Mouse (Mus musculus) liver, embryonic 14.5 days (tissue): ENCODE results near the gene Ftsj3. TPM values are rescaled to one million over a fixed set of nuclear protein-coding genes. Genes with fewer than 3 reads are reported as not detected.

Source experiments
- ATAC-seq: fragments of 200-750 bp; cut with Nextera tagmentation; 2 replicates; pipeline ENCODE4 v1.8.0; 2017; ENCODE audit warnings: moderate number of reproducible peaks, mild to moderate bottlenecking, moderate library complexity; ENCODE audit not compliant: insufficient read depth
- DNase-seq, 3 experiments: peaks; one replicate each; pipeline ENCODE4 v3.0.0-alpha.2; 2012 to 2013; ENCODE audit warnings: low read depth in 3 of 3, low spot score in 3 of 3
- H3K27ac ChIP-seq: fragments of 300-500 bp; sonication (generic); 2 replicates; pipeline ENCODE4 v1.5.1; 2014; ENCODE audit warnings: moderate library complexity, mild to moderate bottlenecking, control low read depth, inconsistent platforms
- H3K27me3 ChIP-seq: fragments of 300-500 bp; sonication (generic); 2 replicates; pipeline ENCODE4 v1.6.1; 2014; ENCODE audit warnings: mild to moderate bottlenecking, low read length, moderate library complexity; ENCODE audit not compliant: control insufficient read depth, insufficient read depth
- H3K36me3 ChIP-seq: fragments of 300-500 bp; sonication (generic); replicated peaks from 2 replicates; pipeline ENCODE4 v1.6.1; 2014; ENCODE audit warnings: low read depth; ENCODE audit not compliant: control insufficient read depth, insufficient read depth
- H3K4me1 ChIP-seq, 2 experiments: fragments of 200-500 bp in 1 of 2; fragments of 300-500 bp in 1 of 2; sonication (generic) in 1 of 2; replicated peaks; 2 replicates each; pipeline ENCODE4 v1.6.1; 2012 to 2014; ENCODE audit warnings: antibody characterized with exemption in 1 of 2, inconsistent platforms in 1 of 2, low read length in 1 of 2; ENCODE audit not compliant: control insufficient read depth in 2 of 2, insufficient read depth in 2 of 2
- H3K4me2 ChIP-seq: fragments of 300-500 bp; sonication (generic); 2 replicates; pipeline ENCODE4 v1.6.1; 2014; ENCODE audit warnings: low read depth, mild to moderate bottlenecking, control low read depth, moderate library complexity
- H3K4me3 ChIP-seq, 2 experiments: fragments of 200-500 bp in 1 of 2; fragments of 300-500 bp in 1 of 2; sonication (generic) in 1 of 2; 2 replicates each; pipeline ENCODE4 v1.5.1; 2012 to 2014; ENCODE audit warnings: low read depth in 2 of 2, low read length in 2 of 2, mild to moderate bottlenecking in 2 of 2, control low read depth in 1 of 2, inconsistent platforms in 1 of 2, moderate library complexity in 1 of 2; ENCODE audit not compliant: insufficient read depth in 1 of 2
- H3K9ac ChIP-seq: fragments of 300-500 bp; sonication (generic); replicated peaks from 2 replicates; pipeline ENCODE4 v1.6.1; 2014; ENCODE audit warnings: mild to moderate bottlenecking, control low read depth, moderate library complexity
- H3K9me3 ChIP-seq: fragments of 300-500 bp; sonication (generic); 2 replicates; pipeline ENCODE4 v1.6.1; 2016; ENCODE audit warnings: low read length, mixed read lengths; ENCODE audit not compliant: control insufficient read depth
- CTCF ChIP-seq: IDR thresholded peaks from 2 replicates; pipeline ENCODE4 v1.5.1; 2016; ENCODE audit warnings: antibody characterized with exemption, low read depth, control low read depth
- EP300 ChIP-seq: IDR thresholded peaks from 2 replicates; pipeline ENCODE4 v1.6.1; 2016; ENCODE audit warnings: antibody characterized with exemption, low read depth
- WGBS: fragments of 180-500 bp; shearing (Covaris S2); extraction: QIAGEN DNeasy Blood & Tissue Kit; methylation state at CpG from one replicate; pipeline ENCODE4 v1.1.7; 2014; ENCODE audit not compliant: insufficient replicate concordance; 5-methylcytosine and 5-hydroxymethylcytosine counted together
- polyA plus RNA-seq, 2 experiments: library from polyadenylated mRNA; depleted of rRNA in 1 of 2; stranded (reverse) in 1 of 2; unstranded in 1 of 2; fragments of >200 nt; fragmentation: Nextera tagmentation in 1 of 2; extraction: Ambion mirVana in 1 of 2; gene quantifications; 2 replicates each; pipeline versions ENCODE4 v1.2.1 to v1.2.3; 2012 to 2014

Ftsj3 gene
- polyA plus RNA-seq, 2 experiments: 25.7 to 36.8 TPM

GRCm38 (mm10) chr11:106256775-106257174, 896 bp upstream of the Ftsj3 start:
- no peak for ATAC-seq
- peak overlapping the region; percentile 79 for H3K4me2 ChIP-seq
- peak overlapping the region; percentile 58 for H3K27ac ChIP-seq
- TF ChIP-seq CTCF: no peak
- WGBS: 41% methylated on average over 5 of the region's 5 CpGs
- peaks cover 37% of the 10 kb centered on the region for H3K36me3 ChIP-seq
- peak overlapping the region; percentile 95 to 99 for H3K4me3 ChIP-seq
- no peaks in the 10 kb centered on the region for H3K27me3 ChIP-seq
- peaks cover 11 to 17% of the 10 kb centered on the region in 2 experiments for H3K4me1 ChIP-seq
- H3K9ac ChIP-seq: peak overlapping the region; percentile 93
- H3K9me3 ChIP-seq: no peaks in the 10 kb centered on the region
- DNase-seq: no peak

- DNase-seq (no peak), ATAC-seq (no peak)
- TF ChIP-seq CTCF (0 out of 2 replicates have a peak, but pooled peaks have one; percentile 3), EP300 (no peak)
- peak overlapping the region; percentile 93 for H3K9ac ChIP-seq
- H3K27ac ChIP-seq: no peak overlapping the region; the same call in none of the 2 replicates
- H3K4me3 ChIP-seq: peak overlapping the region; percentile 95 to 99
- no peaks in the 10 kb centered on the region for H3K27me3 ChIP-seq
- H3K36me3 ChIP-seq: peaks cover 45% of the 10 kb centered on the region
- H3K4me2 ChIP-seq: peak overlapping the region; percentile 79
- H3K4me1 ChIP-seq: peaks cover 11 to 17% of the 10 kb centered on the region in 2 experiments
- WGBS: under 1% methylated on average over 22 of the region's 22 CpGs
- no peaks in the 10 kb centered on the region for H3K9me3 ChIP-seq
These were observed 705 bp downstream of the Ftsj3 start for GRCm38 (mm10) chr11:106255174-106255573.

- no peak for DNase-seq
- Histone ChIP-seq H3K4me2 (peak overlapping the region; percentile 79), H3K4me1 (peaks cover 11 to 17% of the 10 kb centered on the region in 2 experiments), H3K36me3 (peaks cover 49% of the 10 kb centered on the region), H3K27me3 (no peaks in the 10 kb centered on the region), H3K9ac (peak overlapping the region; percentile 93), H3K9me3 (no peaks in the 10 kb centered on the region), H3K4me3 (peak overlapping the region; percentile 95 to 99), H3K27ac (no peak overlapping the region)
- TF ChIP-seq CTCF: no peak
- no peak for TF ChIP-seq EP300
- WGBS: 10% methylated on average over 2 of the region's 2 CpGs
- no peak for ATAC-seq
These were observed 1.1 kb downstream of the Ftsj3 start for GRCm38 (mm10) chr11:106254767-106255166.

DNA sequence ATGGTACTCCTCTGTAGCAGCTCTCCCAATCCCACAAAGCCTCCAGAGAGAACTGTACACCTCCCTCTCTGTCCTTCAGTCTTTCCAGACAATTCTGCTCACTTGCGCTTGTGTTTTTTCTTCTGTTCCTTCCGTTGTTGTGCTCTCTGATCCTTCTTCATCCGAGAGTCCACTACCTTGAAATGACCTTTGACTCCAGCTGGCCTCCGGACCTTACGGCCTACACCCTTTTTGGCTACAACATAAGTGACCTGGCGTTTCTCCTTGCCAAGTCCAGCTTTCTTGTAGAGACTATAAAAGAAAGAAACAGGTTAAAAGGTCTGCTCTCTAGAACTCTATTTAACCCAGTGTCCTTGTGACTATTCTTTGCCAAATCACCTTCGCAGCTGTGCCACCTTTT, 6.6 kb downstream of the Ftsj3 start:
- WGBS: 83% methylated on average over 7 of the region's 7 CpGs
- Histone ChIP-seq H3K9ac (no peak overlapping the region), H3K4me3 (no peak overlapping the region), H3K4me2 (no peak overlapping the region), H3K27me3 (no peaks in the 10 kb centered on the region), H3K36me3 (peaks cover 83% of the 10 kb centered on the region), H3K4me1 (peaks cover 0 to 2% of the 10 kb centered on the region in 2 experiments; a peak in 1 of 4 replicates), H3K27ac (no peak overlapping the region), H3K9me3 (no peaks in the 10 kb centered on the region)
- DNase-seq (no peak), ATAC-seq (no peak)
- TF ChIP-seq EP300 (no peak), CTCF (no peak)

GRCm38 (mm10) chr11:106246834-106247233, 9.0 kb downstream of the Ftsj3 start:
- no peak for DNase-seq
- H3K9ac ChIP-seq: no peak overlapping the region
- H3K4me2 ChIP-seq: no peak overlapping the region
- TF ChIP-seq EP300 (no peak), CTCF (peak; percentile 58)
- peaks cover 91% of the 10 kb centered on the region for H3K36me3 ChIP-seq
- H3K4me3 ChIP-seq: no peak overlapping the region
- no peak for ATAC-seq
- no peak overlapping the region for H3K27ac ChIP-seq
- no peaks in the 10 kb centered on the region for H3K9me3 ChIP-seq
- H3K27me3 ChIP-seq: no peaks in the 10 kb centered on the region
- 80% methylated on average over 1 of the region's 1 CpGs for WGBS
- no peaks in the 10 kb centered on the region for H3K4me1 ChIP-seq
